Mouse (Mus musculus): ENCODE measurements around the gene Rps15.

DNA sequence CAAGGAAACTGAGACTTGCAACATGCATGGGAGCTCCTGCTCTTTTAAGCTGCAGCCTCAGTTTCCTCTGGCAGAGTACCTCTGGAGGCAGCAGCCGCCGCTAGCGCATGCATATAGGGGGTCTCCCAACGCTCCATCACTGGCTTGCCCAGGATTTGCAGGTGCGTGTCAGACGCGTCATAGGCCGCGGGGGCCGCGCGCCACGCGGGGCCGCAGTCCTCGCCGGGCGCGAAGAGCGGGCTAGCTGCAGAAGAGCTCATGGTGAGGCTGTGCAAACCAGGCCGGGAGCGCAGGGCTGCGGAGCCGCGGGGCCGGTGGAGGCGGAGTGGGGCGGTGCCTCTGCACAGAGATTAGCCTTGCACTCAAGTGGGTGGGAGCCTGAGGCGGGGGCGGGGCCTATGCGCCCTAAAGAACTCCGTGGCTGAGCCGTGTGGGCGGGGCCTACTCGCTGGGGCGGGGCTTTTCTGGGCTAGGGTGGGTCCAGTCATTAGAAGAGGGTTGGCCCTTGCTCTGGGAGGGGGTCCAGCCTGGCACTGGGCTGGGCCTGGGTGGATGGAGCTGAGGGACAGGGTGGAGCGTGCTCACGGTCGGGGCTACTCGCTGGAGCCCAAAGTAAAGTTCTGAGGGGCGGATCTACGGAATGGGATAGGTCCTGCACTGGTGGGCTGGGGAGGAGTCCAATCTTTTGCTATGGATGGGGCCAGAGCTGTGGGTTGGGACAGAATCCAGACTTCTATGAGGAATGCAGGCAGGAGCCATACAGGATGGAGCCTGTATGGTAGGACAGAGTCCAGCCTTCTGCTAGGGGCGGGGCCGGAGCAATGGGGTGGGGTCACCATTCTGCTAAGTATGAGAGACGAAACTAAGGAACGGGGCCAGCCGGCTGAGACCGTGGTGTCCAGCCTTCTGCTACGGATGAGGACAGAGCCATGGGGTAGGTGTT is 31.3 kb upstream of the Rps15 start, which contains the start of the genes Gamt and Dazap1:
- TF ChIP-seq MAX (IDR thresholded peaks at IDR 0.05; ENCODE audit: low read depth): no peak
- TF ChIP-seq MYOD1 (IDR thresholded peaks at IDR 0.05; ENCODE audit: control insufficient read depth in 1 of 3, insufficient read length in 2 of 3, low read depth in 2 of 3): no peak
- peak; percentile 71 for TF ChIP-seq POLR2A (IDR thresholded peaks at IDR 0.05; ENCODE audit: insufficient read length, low read depth)
- TF ChIP-seq SRF (IDR thresholded peaks at IDR 0.05; ENCODE audit: control insufficient read depth, insufficient read length, low read depth): no peak
- no peak for TF ChIP-seq TCF12 (IDR thresholded peaks at IDR 0.05; ENCODE audit: insufficient read depth, poor library complexity, severe bottlenecking)
- no peak for TF ChIP-seq E2F4 (IDR thresholded peaks at IDR 0.05; ENCODE audit: insufficient read depth)
- TF ChIP-seq POLR2AphosphoS2 (IDR thresholded peaks at IDR 0.05; ENCODE audit: insufficient read length, low read depth): peak; percentile 54
- TF ChIP-seq USF1 (IDR thresholded peaks at IDR 0.05; ENCODE audit: low read depth): no peak
- peak in 1 of 3 experiments; percentile 1 for TF ChIP-seq MYOG (IDR thresholded peaks at IDR 0.05; ENCODE audit: control insufficient read depth in 1 of 3, insufficient read depth in 1 of 3, insufficient read length in 2 of 3, low read depth in 2 of 3)
- no peak for TF ChIP-seq TCF3 (IDR thresholded peaks at IDR 0.05; ENCODE audit: insufficient read length, low read depth)
- no peak for TF ChIP-seq REST (IDR thresholded peaks at IDR 0.05; ENCODE audit: insufficient read depth, insufficient read length)
- TF ChIP-seq CEBPB (IDR thresholded peaks at IDR 0.05; ENCODE audit: insufficient read depth, poor library complexity, severe bottlenecking): no peak
